ENCODE assay signal across 13 mouse cellular contexts in the genomic region with DNA sequence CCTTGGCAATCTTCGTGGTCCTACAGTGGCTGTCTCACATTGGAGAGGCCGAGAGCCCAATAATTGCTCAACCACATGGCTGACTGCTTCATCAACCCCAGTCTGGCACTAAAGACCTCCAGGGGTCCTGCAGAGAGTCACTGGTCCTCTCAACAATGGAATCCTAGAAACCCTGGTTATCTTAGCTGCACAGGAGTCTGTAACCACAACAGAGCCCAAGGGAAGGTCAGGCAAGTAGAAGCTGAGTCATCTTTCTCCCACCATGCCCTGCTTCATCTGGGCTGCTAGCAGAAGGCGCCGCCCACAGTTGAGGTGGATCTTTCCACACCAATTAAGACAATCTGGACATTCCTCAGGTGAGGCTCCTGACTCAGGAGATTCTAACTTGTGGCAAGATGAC.
"Had no signal": no experiment of that assay in that cellular context is flagged by ENCODE, and none has a peak within 500 bp of the region (broad histone marks: within the 10 kb centered on the region; RNA-seq: fewer than 3 reads in every experiment).

No protein-coding gene starts in this region.

- DNase-seq: kidney, adult 8-10 months; kidney, postnatal 25 days; lung, embryonic 14.5 days; lung, postnatal 10 days; retina, postnatal 1 day; right cerebral cortex, postnatal 4 days; thymus, adult 2 months; thymus, postnatal 25 days had no signal

- ATAC-seq: intestine, postnatal 0 days; midbrain, embryonic 15.5 days had no signal

- H3K27me3 ChIP-seq: liver, embryonic 15.5 days; midbrain, embryonic 15.5 days; neural tube, embryonic 12.5 days; stomach, embryonic 15.5 days had no signal
